ENCODE assay signal across 12 mouse cellular contexts in genomic region chr2:146366098-146366497, GRCm38 (mm10).
DNase-seq lines count a peak whose midpoint lies in the region; ATAC-seq and TF ChIP-seq lines count a peak whose summit lies in the region.
"Had no signal": no experiment of that assay in that cellular context is flagged by ENCODE, and none has a peak within 500 bp of the region (broad histone marks: within the 10 kb centered on the region; RNA-seq: fewer than 3 reads in every experiment).

No protein-coding gene starts in this region.

- H3K27me3 ChIP-seq in lung, embryonic 14.5 days (ENCODE audit: insufficient read depth, low read length): no peaks in the 10 kb centered on the region
- no peaks in the 10 kb centered on the region for H3K27me3 ChIP-seq in hindbrain, embryonic 11.5 days (ENCODE audit: control insufficient read depth, insufficient read depth, low read length)
- H3K27me3 ChIP-seq: limb, embryonic 12.5 days had no signal

- H3K4me1 ChIP-seq in lung, embryonic 14.5 days (ENCODE audit: insufficient read depth): no peaks in the 10 kb centered on the region; the same call in none of the 2 replicates
- H3K4me1 ChIP-seq in lung, adult 2 months (ENCODE audit: control insufficient read depth, insufficient read depth, low read length): no peaks in the 10 kb centered on the region
- H3K4me1 ChIP-seq in hindbrain, embryonic 11.5 days (replicated peaks; ENCODE audit: control insufficient read depth, insufficient read depth, low read length): no peaks in the 10 kb centered on the region; the same call in 1 of the 2 replicates

- no peak for ATAC-seq in lung, embryonic 14.5 days (ENCODE audit: insufficient read depth)
- peak; percentile 19; the same call in 1 of the 2 replicates for ATAC-seq in hindbrain, embryonic 11.5 days (ENCODE audit: low FRiP score)

- peak; percentile 17 for DNase-seq in lung, embryonic 14.5 days
- DNase-seq in lung, adult 2 months: no peak
- peak; percentile 62 for DNase-seq in cerebellum, adult 9-11 months
- peak; percentile 27 for DNase-seq in hindbrain, embryonic 11.5 days (ENCODE audit: low spot score)
- peak; percentile 57 for DNase-seq in retina, postnatal 1 day
- DNase-seq in gastrocnemius, postnatal 4 days (ENCODE audit: low spot score in 2 of 2): no peak
- no peak for DNase-seq in left cerebral cortex, adult 11 months (ENCODE audit: low spot score)
- DNase-seq in adrenal gland, adult (ENCODE audit: inconsistent age in 2 of 2, low spot score in 1 of 2): no peak
- DNase-seq: heart, postnatal 36 days; right cerebral cortex, postnatal 4 days; thymus, postnatal 14 days had no signal

- no peak overlapping the region for H3K9ac ChIP-seq in lung, embryonic 14.5 days
- H3K9ac ChIP-seq in hindbrain, embryonic 11.5 days (ENCODE audit: low read depth, low read length): no peak overlapping the region
- H3K9ac ChIP-seq: limb, embryonic 12.5 days had no signal

- H3K9me3 ChIP-seq in lung, embryonic 14.5 days (ENCODE audit: low read depth, low read length): no peaks in the 10 kb centered on the region
- no peaks in the 10 kb centered on the region for H3K9me3 ChIP-seq in hindbrain, embryonic 11.5 days (ENCODE audit: control insufficient read depth, low read length)
- H3K9me3 ChIP-seq: limb, embryonic 12.5 days had no signal

- 33% methylated on average over 12 of the region's 12 CpGs for WGBS in lung, embryonic 14.5 days
- WGBS in lung, adult 2 months: 66% methylated on average over 12 of the region's 12 CpGs
- WGBS in hindbrain, embryonic 11.5 days: 57% methylated on average over 12 of the region's 12 CpGs

- TF ChIP-seq CTCF in lung, embryonic 14.5 days (IDR thresholded peaks at IDR 0.05; ENCODE audit: low read depth): no peak
- TF ChIP-seq CTCF in lung, adult 2 months (IDR thresholded peaks at IDR 0.05; ENCODE audit: insufficient read depth, low read length): no peak

- TF ChIP-seq POLR2A in lung, adult 2 months (IDR thresholded peaks at IDR 0.05; ENCODE audit: borderline replicate concordance, extremely low read depth, low read depth, low read length): no peak

- H3K4me2 ChIP-seq in lung, embryonic 14.5 days: no peak overlapping the region
- no peak overlapping the region for H3K4me2 ChIP-seq in hindbrain, embryonic 11.5 days (replicated peaks; ENCODE audit: low read depth, low read length)
- H3K4me2 ChIP-seq: limb, embryonic 12.5 days had no signal

- H3K36me3 ChIP-seq in lung, embryonic 14.5 days (ENCODE audit: insufficient read depth): no peaks in the 10 kb centered on the region
- no peaks in the 10 kb centered on the region for H3K36me3 ChIP-seq in hindbrain, embryonic 11.5 days (ENCODE audit: control insufficient read depth, insufficient read depth, low read length)
- H3K36me3 ChIP-seq: limb, embryonic 12.5 days had no signal

- H3K27ac ChIP-seq in lung, embryonic 14.5 days (ENCODE audit: low read depth): no peak overlapping the region
- no peak overlapping the region for H3K27ac ChIP-seq in hindbrain, embryonic 11.5 days (ENCODE audit: low read depth, low read length)
- H3K27ac ChIP-seq: limb, embryonic 12.5 days had no signal

- no peak overlapping the region for H3K4me3 ChIP-seq in lung, embryonic 14.5 days (ENCODE audit: low read depth, low read length)
- no peak overlapping the region for H3K4me3 ChIP-seq in lung, adult 2 months (replicated peaks; ENCODE audit: extremely low read depth, low read depth, low read length)
- H3K4me3 ChIP-seq in hindbrain, embryonic 11.5 days (ENCODE audit: low read depth, low read length): no peak overlapping the region
- H3K4me3 ChIP-seq: limb, embryonic 12.5 days had no signal

Comparison
In these comparisons a context has a peak if more than half of its experiments do, and no peak if none do; other contexts are left out.
1. DNase-seq: peak in lung, embryonic 14.5 days (single experiment), cerebellum, adult 9-11 months (single experiment), hindbrain, embryonic 11.5 days (single experiment) and retina, postnatal 1 day (single experiment); none in lung, adult 2 months (single experiment), gastrocnemius, postnatal 4 days (0 of 2), left cerebral cortex, adult 11 months (single experiment) and adrenal gland, adult (0 of 2).